Mouse (Mus musculus) limb, embryonic 14.5 days (tissue): ENCODE measurements at regions not wholly inside any gene's neighbourhood (a gene's known extent, or its start where the extent isn't known, plus 50 kb on each side); places are given as distances from the start of the nearest gene placed in this dataset.

Experiments used
- ATAC-seq: fragments of 200-750 bp; cut with Nextera tagmentation; 2 replicates; pipeline ENCODE4 v1.8.0; 2017; ENCODE audit warnings: low read depth, moderate number of reproducible peaks, moderate TSS enrichment; ENCODE audit not compliant: low FRiP score
- DNase-seq: peaks from one replicate; pipeline ENCODE4 v3.0.0-alpha.2; 2015; ENCODE audit warnings: low spot score
- H3K27ac ChIP-seq: fragments of 300-500 bp; sonication (generic); replicated peaks from 2 replicates; pipeline ENCODE4 v1.5.1; 2014; ENCODE audit warnings: low read depth, mild to moderate bottlenecking, low read length, moderate library complexity, mixed read lengths
- H3K27me3 ChIP-seq: fragments of 300-500 bp; sonication (generic); 2 replicates; pipeline ENCODE4 v1.6.1; 2014; ENCODE audit warnings: low read length, mixed read lengths; ENCODE audit not compliant: control insufficient read depth, insufficient read depth
- H3K36me3 ChIP-seq: fragments of 300-500 bp; sonication (generic); 2 replicates; pipeline ENCODE4 v1.6.1; 2014; ENCODE audit warnings: mild to moderate bottlenecking, low read length, moderate library complexity, mixed read lengths; ENCODE audit not compliant: control insufficient read depth, insufficient read depth
- H3K4me1 ChIP-seq: fragments of 300-500 bp; sonication (generic); 2 replicates; pipeline ENCODE4 v1.6.1; 2014; ENCODE audit warnings: antibody characterized with exemption, low read length, mixed read lengths; ENCODE audit not compliant: control insufficient read depth, insufficient read depth
- H3K4me2 ChIP-seq: fragments of 300-500 bp; sonication (generic); replicated peaks from 2 replicates; pipeline ENCODE4 v1.6.1; 2014; ENCODE audit warnings: low read depth, mild to moderate bottlenecking, low read length, moderate library complexity; ENCODE audit not compliant: severe bottlenecking
- H3K4me3 ChIP-seq: fragments of 300-500 bp; sonication (generic); replicated peaks from 2 replicates; pipeline ENCODE4 v1.5.1; 2014; ENCODE audit warnings: low read length
- H3K9ac ChIP-seq: fragments of 300-500 bp; sonication (generic); 2 replicates; pipeline ENCODE4 v1.6.1; 2014; ENCODE audit warnings: mild to moderate bottlenecking, low read depth, low read length, moderate library complexity; ENCODE audit not compliant: severe bottlenecking
- H3K9me3 ChIP-seq: fragments of 300-500 bp; sonication (generic); 2 replicates; pipeline ENCODE4 v1.6.1; 2016; ENCODE audit warnings: low read length; ENCODE audit not compliant: control insufficient read depth
- POLR2A ChIP-seq: fragments of 200-500 bp; IDR thresholded peaks from 2 replicates; pipeline ENCODE4 v1.8.0; 2012; ENCODE audit warnings: inconsistent platforms, mild to moderate bottlenecking, moderate library complexity, borderline replicate concordance; ENCODE audit not compliant: insufficient read depth, insufficient read length; ENCODE audit errors: extremely low read depth
- WGBS: fragments of 180-500 bp; shearing (Covaris S2); extraction: QIAGEN DNeasy Blood & Tissue Kit; methylation state at CpG from one replicate; pipeline ENCODE4 v1.1.7; 2014; 5-methylcytosine and 5-hydroxymethylcytosine counted together

- H3K4me2 ChIP-seq: no peak overlapping the region
- no peak for TF ChIP-seq POLR2A
- H3K9me3 ChIP-seq: no peaks in the 10 kb centered on the region
- H3K4me3 ChIP-seq: no peak overlapping the region
- H3K27me3 ChIP-seq: no peaks in the 10 kb centered on the region
- no peaks in the 10 kb centered on the region for H3K4me1 ChIP-seq
- H3K27ac ChIP-seq: no peak overlapping the region
- DNase-seq: no peak
- ATAC-seq: no peak
- H3K9ac ChIP-seq: no peak overlapping the region
- no peaks in the 10 kb centered on the region for H3K36me3 ChIP-seq
- WGBS: 85% methylated on average over 3 of the region's 3 CpGs
Measured at GRCm38 (mm10) chr15:60694746-60695145, 158.8 kb downstream of the Fam84b start.

GRCm38 (mm10) chr15:60693751-60694500 is 159.7 kb downstream of the Fam84b start:
- Histone ChIP-seq H3K4me1 (no peaks in the 10 kb centered on the region), H3K4me3 (no peak overlapping the region), H3K9me3 (no peaks in the 10 kb centered on the region), H3K27me3 (no peaks in the 10 kb centered on the region), H3K27ac (no peak overlapping the region), H3K36me3 (no peaks in the 10 kb centered on the region), H3K9ac (no peak overlapping the region), H3K4me2 (no peak overlapping the region)
- ATAC-seq: no peak
- WGBS: 60% methylated on average over 7 of the region's 7 CpGs
- no peak for TF ChIP-seq POLR2A
- no peak for DNase-seq

GRCm38 (mm10) chr15:60692718-60693597 is 160.6 kb downstream of the Fam84b start:
- Histone ChIP-seq H3K9me3 (no peaks in the 10 kb centered on the region), H3K4me3 (no peak overlapping the region), H3K36me3 (no peaks in the 10 kb centered on the region), H3K27me3 (no peaks in the 10 kb centered on the region), H3K27ac (no peak overlapping the region), H3K4me2 (no peak overlapping the region), H3K4me1 (no peaks in the 10 kb centered on the region), H3K9ac (no peak overlapping the region)
- 63% methylated on average over 6 of the region's 6 CpGs for WGBS
- no peak for DNase-seq
- no peak for TF ChIP-seq POLR2A
- ATAC-seq: no peak

- Histone ChIP-seq H3K9me3 (no peaks in the 10 kb centered on the region), H3K4me2 (no peak overlapping the region), H3K36me3 (no peaks in the 10 kb centered on the region), H3K9ac (no peak overlapping the region), H3K27ac (no peak overlapping the region), H3K4me3 (no peak overlapping the region), H3K4me1 (no peaks in the 10 kb centered on the region), H3K27me3 (no peaks in the 10 kb centered on the region)
- 26% methylated on average over 3 of the region's 3 CpGs for WGBS
- DNase-seq (no peak), ATAC-seq (no peak)
- TF ChIP-seq POLR2A: no peak
Measured at GRCm38 (mm10) chr15:60692149-60692548, 161.4 kb downstream of the Fam84b start.

GRCm38 (mm10) chr15:60677397-60677796 is 176.2 kb downstream of the Fam84b start:
- H3K36me3 ChIP-seq: no peaks in the 10 kb centered on the region
- no peaks in the 10 kb centered on the region for H3K4me1 ChIP-seq
- no peak overlapping the region for H3K9ac ChIP-seq
- H3K4me2 ChIP-seq: no peak overlapping the region
- no peak for ATAC-seq
- no peak overlapping the region for H3K4me3 ChIP-seq
- no peak overlapping the region for H3K27ac ChIP-seq
- TF ChIP-seq POLR2A: no peak
- H3K9me3 ChIP-seq: no peaks in the 10 kb centered on the region
- no peaks in the 10 kb centered on the region for H3K27me3 ChIP-seq
- 62% methylated on average over 3 of the region's 3 CpGs for WGBS
- no peak for DNase-seq
